Mouse (Mus musculus) hindbrain, embryonic 16.5 days (tissue): ENCODE results near the gene Cpa5. TPM values are rescaled to one million over a fixed set of nuclear protein-coding genes. Genes with fewer than 3 reads are reported as not detected.

Source experiments
- ATAC-seq: fragments of 200-750 bp; cut with Nextera tagmentation; 2 replicates; pipeline ENCODE4 v1.8.0; 2017; ENCODE audit warnings: moderate TSS enrichment, moderate library complexity
- H3K27ac ChIP-seq: fragments of 300-500 bp; sonication (generic); 2 replicates; pipeline ENCODE4 v1.5.1; 2014; ENCODE audit warnings: low read depth, mild to moderate bottlenecking, control low read depth, low read length, moderate library complexity
- H3K27me3 ChIP-seq: fragments of 300-500 bp; sonication (generic); replicated peaks from 2 replicates; pipeline ENCODE4 v1.6.1; 2014; ENCODE audit warnings: low read length; ENCODE audit not compliant: control insufficient read depth, insufficient read depth
- H3K36me3 ChIP-seq: fragments of 300-500 bp; sonication (generic); 2 replicates; pipeline ENCODE4 v1.6.1; 2014; ENCODE audit warnings: mild to moderate bottlenecking, low read length, moderate library complexity, mixed read lengths; ENCODE audit not compliant: control insufficient read depth, insufficient read depth
- H3K4me1 ChIP-seq: fragments of 300-500 bp; sonication (generic); 2 replicates; pipeline ENCODE4 v1.6.1; 2014; ENCODE audit warnings: low read depth, low read length; ENCODE audit not compliant: control insufficient read depth, insufficient read depth
- H3K4me2 ChIP-seq: fragments of 300-500 bp; sonication (generic); 2 replicates; pipeline ENCODE4 v1.6.1; 2014; ENCODE audit warnings: mild to moderate bottlenecking, low read length, control low read depth, moderate library complexity
- H3K4me3 ChIP-seq: fragments of 300-500 bp; sonication (generic); 2 replicates; pipeline ENCODE4 v1.5.1; 2014; ENCODE audit warnings: mild to moderate bottlenecking, low read length, control low read depth, moderate library complexity
- H3K9ac ChIP-seq: fragments of 300-500 bp; sonication (generic); 2 replicates; pipeline ENCODE4 v1.6.1; 2014; ENCODE audit warnings: low read depth, mild to moderate bottlenecking, control low read depth, low read length, moderate library complexity
- H3K9me3 ChIP-seq: fragments of 300-500 bp; sonication (generic); 2 replicates; pipeline ENCODE4 v1.6.1; 2014; ENCODE audit warnings: mild to moderate bottlenecking, low read length, moderate library complexity; ENCODE audit not compliant: control insufficient read depth
- WGBS: fragments of 180-500 bp; shearing (Covaris S2); extraction: QIAGEN DNeasy Blood & Tissue Kit; methylation state at CpG from one replicate; pipeline ENCODE4 v1.1.7; 2014; 5-methylcytosine and 5-hydroxymethylcytosine counted together
- polyA plus RNA-seq: library from polyadenylated mRNA; unstranded; fragments of >200 nt; fragmentation: Nextera tagmentation; extraction: Ambion mirVana; gene quantifications from 2 replicates; pipeline ENCODE4 v1.2.1, GENCODE M21; 2015

Gene Cpa5
- polyA plus RNA-seq, 1 experiment from 2014 or later = 0.09 TPM

DNA sequence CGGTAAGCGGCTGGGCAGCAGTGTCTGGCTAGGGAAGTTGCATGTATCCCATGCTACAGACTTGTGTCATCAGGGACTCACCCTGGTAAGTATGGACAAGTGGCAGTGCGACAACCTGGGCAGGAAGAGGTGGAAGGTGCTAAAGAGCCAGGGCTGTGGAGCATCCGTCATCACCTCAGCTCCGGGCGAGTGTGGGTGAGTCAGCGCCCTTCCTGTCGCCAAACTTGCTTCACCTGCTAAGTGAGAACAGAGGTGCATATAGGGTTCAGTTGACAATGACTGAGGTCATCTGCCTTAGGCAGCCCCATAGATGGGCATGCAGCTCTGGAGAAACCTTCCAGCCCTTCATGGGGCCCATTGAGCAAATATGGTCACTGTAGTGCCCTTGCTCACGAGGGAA lies 14.0 kb downstream of the Cpa5 start:
- no peak overlapping the region for H3K27ac ChIP-seq
- no peaks in the 10 kb centered on the region for H3K27me3 ChIP-seq
- H3K4me1 ChIP-seq = peaks cover 5% of the 10 kb centered on the region
- no peaks in the 10 kb centered on the region for H3K36me3 ChIP-seq
- H3K4me3 ChIP-seq = no peak overlapping the region
- H3K9ac ChIP-seq = no peak overlapping the region
- 92% methylated on average over 9 of the region's 9 CpGs for WGBS
- no peaks in the 10 kb centered on the region for H3K9me3 ChIP-seq
- no peak overlapping the region for H3K4me2 ChIP-seq
- no peak for ATAC-seq

- H3K4me1 ChIP-seq = peaks cover 5% of the 10 kb centered on the region
- H3K27ac ChIP-seq = peak overlapping the region; percentile 69
- no peak overlapping the region for H3K4me3 ChIP-seq
- no peaks in the 10 kb centered on the region for H3K36me3 ChIP-seq
- H3K4me2 ChIP-seq = no peak overlapping the region
- H3K9ac ChIP-seq = no peak overlapping the region
- WGBS = 30% methylated on average over 6 of the region's 6 CpGs
- ATAC-seq = peak; percentile 85
- H3K9me3 ChIP-seq = no peaks in the 10 kb centered on the region
- H3K27me3 ChIP-seq = no peaks in the 10 kb centered on the region
Observed at GRCm38 (mm10) chr6:30628152-30628551, 17.3 kb downstream of the Cpa5 start.

GRCm38 (mm10) chr6:30629989-30630388 lies 19.2 kb downstream of the Cpa5 start:
- Histone ChIP-seq H3K36me3 (no peaks in the 10 kb centered on the region), H3K9ac (no peak overlapping the region), H3K9me3 (no peaks in the 10 kb centered on the region), H3K4me3 (no peak overlapping the region), H3K4me2 (no peak overlapping the region), H3K4me1 (peaks cover 5% of the 10 kb centered on the region), H3K27ac (no peak overlapping the region), H3K27me3 (no peaks in the 10 kb centered on the region)
- ATAC-seq = no peak
- 95% methylated on average over 1 of the region's 1 CpGs for WGBS

DNA sequence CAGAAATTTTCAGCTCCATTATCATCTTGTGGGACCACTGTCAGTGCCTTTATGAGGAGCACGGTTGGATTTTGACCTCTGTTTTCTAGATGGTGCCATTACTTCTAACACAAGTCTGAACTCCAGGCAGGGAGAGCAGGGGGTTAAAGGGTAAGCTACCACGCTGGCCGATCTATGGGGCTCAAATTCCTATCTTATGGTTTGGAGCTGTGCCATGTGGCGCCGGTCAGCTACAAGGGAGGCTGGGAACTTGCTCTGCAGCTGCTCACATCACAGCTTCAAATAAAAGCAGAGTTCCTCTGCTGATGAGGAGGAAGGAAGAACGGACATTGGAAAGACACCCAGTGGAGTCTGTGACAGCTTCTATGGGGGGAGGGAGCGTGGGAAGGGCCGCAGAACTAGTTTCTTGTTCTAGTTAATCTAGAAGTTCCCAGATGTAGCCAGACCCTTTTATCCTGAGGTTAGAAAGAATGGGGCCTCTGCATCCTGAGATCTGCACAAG lies 24.6 kb downstream of the Cpa5 start:
- Histone ChIP-seq H3K36me3 (no peaks in the 10 kb centered on the region), H3K4me3 (no peak overlapping the region), H3K4me1 (peaks cover 2% of the 10 kb centered on the region; the same call in 1 of the 2 replicates), H3K4me2 (no peak overlapping the region), H3K27me3 (no peaks in the 10 kb centered on the region), H3K9me3 (no peaks in the 10 kb centered on the region), H3K27ac (no peak overlapping the region), H3K9ac (no peak overlapping the region)
- ATAC-seq = no peak
- 40% methylated on average over 8 of the region's 8 CpGs for WGBS

DNA sequence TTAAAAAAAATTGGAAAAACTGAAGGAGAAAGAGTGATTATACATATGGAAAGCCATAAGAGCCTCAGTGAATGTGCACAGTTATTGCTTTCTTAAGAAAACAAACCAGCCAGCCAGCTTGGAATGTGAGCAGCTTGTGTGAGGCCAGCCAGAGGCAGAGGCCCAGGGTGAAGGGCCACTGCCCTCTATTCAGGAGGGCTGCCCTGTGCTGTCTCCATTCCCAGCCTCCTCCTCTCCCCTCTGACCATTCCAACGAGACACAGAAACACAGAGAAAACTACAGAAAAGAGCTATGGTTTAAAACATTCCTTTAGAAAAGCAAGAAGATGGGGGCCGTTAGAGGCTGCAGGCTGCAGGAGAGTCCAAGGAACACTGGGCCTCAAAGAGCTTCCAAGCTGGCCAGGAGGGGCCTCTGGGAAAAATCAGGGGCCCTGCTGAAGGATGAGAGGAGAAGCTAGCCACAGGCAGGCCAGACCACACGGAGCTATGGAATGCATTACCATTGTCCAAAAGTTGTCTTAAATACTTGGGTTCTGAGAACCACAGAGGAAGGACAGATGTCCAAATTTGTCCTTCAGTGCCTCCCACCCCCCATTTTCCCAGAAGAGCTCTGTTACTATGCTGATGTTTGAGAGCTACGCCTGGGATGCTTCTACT lies 25.5 kb downstream of the Cpa5 start:
- peak overlapping the region; percentile 44 for H3K27ac ChIP-seq
- 0 out of 2 replicates have a peak overlapping the region, but pooled peaks have one; percentile 15 for H3K9ac ChIP-seq
- 32% methylated on average over 4 of the region's 4 CpGs for WGBS
- H3K9me3 ChIP-seq = no peaks in the 10 kb centered on the region
- peaks cover 2% of the 10 kb centered on the region; the same call in 1 of the 2 replicates for H3K4me1 ChIP-seq
- no peaks in the 10 kb centered on the region for H3K27me3 ChIP-seq
- no peak overlapping the region for H3K4me3 ChIP-seq
- no peak overlapping the region for H3K4me2 ChIP-seq
- no peaks in the 10 kb centered on the region for H3K36me3 ChIP-seq
- ATAC-seq = no peak

- Histone ChIP-seq H3K9ac (no peak within 1 kb of the TSS), H3K9me3 (no peaks in the 10 kb centered on the region), H3K27me3 (no peaks in the 10 kb centered on the region), H3K27ac (no peak within 1 kb of the TSS), H3K36me3 (no peaks in the 10 kb centered on the region), H3K4me2 (no peak within 1 kb of the TSS), H3K4me3 (no peak within 1 kb of the TSS), H3K4me1 (peaks cover 2% of the 10 kb centered on the region; the same call in 1 of the 2 replicates)
- 85% methylated on average over 5 of the region's 5 CpGs for WGBS
- ATAC-seq = no peak
Observed at GRCm38 (mm10) chr6:30638674-30639268, 28.0 kb downstream of the Cpa5 start, which contains the start of gene Cpa1. TSS of gene Cpa1 (plus strand) at chr6:30639218.

GRCm38 (mm10) chr6:30643694-30644460 lies 33.1 kb downstream of the Cpa5 start:
- H3K4me2 ChIP-seq = no peak overlapping the region
- no peaks in the 10 kb centered on the region for H3K4me1 ChIP-seq
- H3K36me3 ChIP-seq = no peaks in the 10 kb centered on the region
- WGBS = 84% methylated on average over 12 of the region's 12 CpGs
- no peaks in the 10 kb centered on the region for H3K9me3 ChIP-seq
- no peak overlapping the region for H3K4me3 ChIP-seq
- no peaks in the 10 kb centered on the region for H3K27me3 ChIP-seq
- no peak overlapping the region for H3K9ac ChIP-seq
- no peak for ATAC-seq
- no peak overlapping the region for H3K27ac ChIP-seq

- no peaks in the 10 kb centered on the region for H3K36me3 ChIP-seq
- no peaks in the 10 kb centered on the region for H3K27me3 ChIP-seq
- WGBS = 57% methylated on average over 3 of the region's 3 CpGs
- H3K4me2 ChIP-seq = no peak overlapping the region
- H3K4me3 ChIP-seq = no peak overlapping the region
- no peak for ATAC-seq
- no peaks in the 10 kb centered on the region for H3K9me3 ChIP-seq
- H3K9ac ChIP-seq = no peak overlapping the region
- H3K27ac ChIP-seq = no peak overlapping the region
- H3K4me1 ChIP-seq = peaks cover 2% of the 10 kb centered on the region; the same call in 1 of the 2 replicates
Observed at GRCm38 (mm10) chr6:30644462-30644861, 33.7 kb downstream of the Cpa5 start.

GRCm38 (mm10) chr6:30645379-30645778 lies 34.6 kb downstream of the Cpa5 start:
- H3K9ac ChIP-seq = no peak overlapping the region
- no peak overlapping the region for H3K27ac ChIP-seq
- no peak overlapping the region for H3K4me3 ChIP-seq
- no peaks in the 10 kb centered on the region for H3K9me3 ChIP-seq
- no peaks in the 10 kb centered on the region for H3K36me3 ChIP-seq
- peaks cover 9% of the 10 kb centered on the region for H3K4me1 ChIP-seq
- H3K27me3 ChIP-seq = no peaks in the 10 kb centered on the region
- no peak overlapping the region for H3K4me2 ChIP-seq
- ATAC-seq = no peak
- 59% methylated on average over 6 of the region's 6 CpGs for WGBS
